11 mouse cellular contexts compared by ENCODE assay signal in the genomic region with DNA sequence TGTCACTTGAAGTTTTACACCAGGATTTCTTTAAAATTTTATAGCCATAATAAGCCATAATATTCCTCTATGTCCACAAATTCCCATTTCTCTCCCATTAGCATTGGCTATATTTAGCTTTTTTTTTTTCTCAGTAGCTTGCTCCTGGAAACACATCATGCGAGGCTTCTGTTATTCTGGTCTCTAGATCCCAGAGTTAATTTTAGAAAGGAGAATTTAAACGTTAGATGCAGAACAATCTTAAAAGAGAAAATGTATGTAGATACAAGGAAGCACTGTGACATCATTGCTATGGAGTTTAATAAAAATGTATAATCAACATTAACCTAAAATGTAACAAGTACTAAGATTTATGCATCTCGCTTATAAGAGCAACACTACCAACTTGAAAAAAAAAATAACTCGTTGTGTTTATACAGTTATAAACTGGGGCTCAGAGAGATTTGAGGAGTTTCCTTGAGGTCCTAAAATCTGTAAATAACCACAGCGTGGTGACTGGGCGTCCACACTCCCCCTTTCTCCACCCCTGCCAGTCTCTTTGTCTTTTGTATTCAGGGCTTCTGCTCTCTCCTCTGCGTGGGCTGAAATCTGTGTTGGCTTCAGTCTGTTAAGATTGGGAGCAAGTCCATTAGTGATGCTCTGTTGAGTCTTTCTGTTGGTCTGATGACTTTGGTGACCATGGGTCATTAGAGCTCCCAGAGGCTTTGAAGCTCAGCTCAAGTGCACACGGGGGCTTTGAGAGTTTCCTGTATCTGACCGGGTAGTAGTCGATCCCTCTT.
A peak's percentile ranks its signal among the peaks of the same experiment; 100 is the strongest.
DNase-seq lines count a peak whose midpoint lies in the region; ATAC-seq and TF ChIP-seq lines count a peak whose summit lies in the region.
"Had no signal": no experiment of that assay in that cellular context is flagged by ENCODE, and none has a peak within 500 bp of the region (broad histone marks: within the 10 kb centered on the region; RNA-seq: fewer than 3 reads in every experiment).

No protein-coding gene starts in this region.

- ATAC-seq in hindbrain, embryonic 12.5 days (ENCODE audit: low FRiP score), result peak; percentile 68; the same call in 1 of the 2 replicates

- intact Hi-C loops in gastrocnemius, adult 2 months (cut with DNase I), result no loop called here

- no peak overlapping the region for H3K4me2 ChIP-seq in hindbrain, embryonic 12.5 days (replicated peaks)
- peak overlapping the region; percentile 10 for H3K4me2 ChIP-seq in myocyte (ENCODE audit: low read depth)
- H3K4me2 ChIP-seq: intestine, embryonic 15.5 days; lung, embryonic 14.5 days had no signal

- H3K27ac ChIP-seq in gastrocnemius, adult 2 months, result 0 out of 2 replicates have a peak overlapping the region, but pooled peaks have one; percentile 10
- peak overlapping the region; percentile 46 for H3K27ac ChIP-seq in hindbrain, embryonic 12.5 days
- H3K27ac ChIP-seq: embryonic facial prominence, embryonic 12.5 days; intestine, embryonic 15.5 days had no signal

- no peak for TF ChIP-seq POLR2A in myocyte (IDR thresholded peaks at IDR 0.05; ENCODE audit: insufficient read length, low read depth)

- H3K4me3 ChIP-seq in gastrocnemius, adult 2 months, result no peak overlapping the region
- no peak overlapping the region for H3K4me3 ChIP-seq in hindbrain, embryonic 12.5 days
- no peak overlapping the region for H3K4me3 ChIP-seq in myocyte
- H3K4me3 ChIP-seq: embryonic facial prominence, embryonic 12.5 days; intestine, embryonic 15.5 days had no signal

- H3K36me3 ChIP-seq in hindbrain, embryonic 12.5 days, result no peaks in the 10 kb centered on the region
- no peaks in the 10 kb centered on the region for H3K36me3 ChIP-seq in myocyte (ENCODE audit: control insufficient read depth, insufficient read depth)
- H3K36me3 ChIP-seq: embryonic facial prominence, embryonic 12.5 days; intestine, embryonic 15.5 days had no signal

- no peak overlapping the region for H3ac ChIP-seq in myocyte (ENCODE audit: control insufficient read depth, insufficient read length)

- no peaks in the 10 kb centered on the region for H3K27me3 ChIP-seq in hindbrain, embryonic 12.5 days
- H3K27me3 ChIP-seq in myocyte (ENCODE audit: control insufficient read depth, insufficient read depth, insufficient read length), result no peaks in the 10 kb centered on the region
- H3K27me3 ChIP-seq: embryonic facial prominence, embryonic 12.5 days; intestine, embryonic 15.5 days had no signal

- no peaks in the 10 kb centered on the region for H3K79me2 ChIP-seq in myocyte (ENCODE audit: control insufficient read depth, insufficient read depth)

- H3K9me3 ChIP-seq in hindbrain, embryonic 12.5 days (replicated peaks), result no peaks in the 10 kb centered on the region
- H3K9me3 ChIP-seq: embryonic facial prominence, embryonic 12.5 days; intestine, embryonic 15.5 days had no signal

- WGBS in hindbrain, embryonic 12.5 days, result 16% methylated on average over 10 of the region's 10 CpGs

- peaks cover 16% of the 10 kb centered on the region for H3K4me1 ChIP-seq in hindbrain, embryonic 12.5 days
- H3K4me1 ChIP-seq: intestine, embryonic 15.5 days had no signal

- no peak for DNase-seq in gastrocnemius, adult 2 months
- no peak for DNase-seq in gastrocnemius, postnatal 25 days
- DNase-seq in embryo, embryonic 10 days (ENCODE audit: low spot score), result peak; percentile 64
- no peak for DNase-seq in testis, postnatal 10 days (ENCODE audit: low spot score)
- no peak for DNase-seq in spleen, postnatal 10 days (ENCODE audit: low spot score in 2 of 2)
- DNase-seq in adrenal gland, adult 8-10 months, result no peak

- H3K9ac ChIP-seq in hindbrain, embryonic 12.5 days, result no peak overlapping the region
- H3K9ac ChIP-seq: embryonic facial prominence, embryonic 12.5 days; intestine, embryonic 15.5 days; lung, embryonic 14.5 days had no signal

- TF ChIP-seq CTCF in gastrocnemius, adult 2 months (IDR thresholded peaks at IDR 0.05), result no peak

TF ChIP-seq in myocyte, 11 proteins besides CTCF, POLR2A, EP300 and RAD21:
- TF ChIP-seq TCF3 (IDR thresholded peaks at IDR 0.05; ENCODE audit: insufficient read length, low read depth) (no peak), MYOG (IDR thresholded peaks at IDR 0.05; ENCODE audit: control insufficient read depth in 1 of 3, insufficient read depth in 1 of 3, insufficient read length in 2 of 3, low read depth in 2 of 3) (no peak), E2F4 (IDR thresholded peaks at IDR 0.05; ENCODE audit: insufficient read depth) (no peak), TCF12 (IDR thresholded peaks at IDR 0.05; ENCODE audit: insufficient read depth, poor library complexity, severe bottlenecking) (no peak), MAX (IDR thresholded peaks at IDR 0.05; ENCODE audit: low read depth) (no peak), CEBPB (IDR thresholded peaks at IDR 0.05; ENCODE audit: insufficient read depth, poor library complexity, severe bottlenecking) (no peak), MYOD1 (IDR thresholded peaks at IDR 0.05; ENCODE audit: control insufficient read depth in 1 of 3, insufficient read length in 2 of 3, low read depth in 2 of 3) (no peak), POLR2AphosphoS2 (IDR thresholded peaks at IDR 0.05; ENCODE audit: insufficient read length, low read depth) (no peak), REST (IDR thresholded peaks at IDR 0.05; ENCODE audit: insufficient read depth, insufficient read length) (no peak), USF1 (IDR thresholded peaks at IDR 0.05; ENCODE audit: low read depth) (no peak), SRF (IDR thresholded peaks at IDR 0.05; ENCODE audit: control insufficient read depth, insufficient read length, low read depth) (no peak)
